Mouse (Mus musculus): ENCODE results near the gene Erich3.

Gene Erich3

DNA sequence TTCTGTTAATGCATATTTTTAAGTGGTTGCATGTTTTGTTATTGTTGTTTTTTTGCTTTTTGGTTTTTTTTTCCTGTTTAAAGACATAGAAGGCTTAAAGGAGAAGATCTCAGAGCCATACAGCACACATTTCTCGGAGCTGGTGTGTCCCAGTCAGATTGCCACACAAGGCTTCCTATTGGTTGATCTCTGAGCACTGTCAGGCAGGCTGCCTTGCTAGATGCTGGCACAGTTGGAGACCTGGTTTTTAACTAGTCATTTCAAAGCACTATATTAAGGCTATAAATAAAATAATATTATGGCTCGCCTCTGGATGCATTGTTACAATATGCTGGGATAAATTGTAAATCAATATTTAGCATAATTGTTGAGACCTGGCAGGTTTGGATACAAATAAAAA lies 18.9 kb downstream of the Erich3 start:
- DNase-seq = no peak

DNA sequence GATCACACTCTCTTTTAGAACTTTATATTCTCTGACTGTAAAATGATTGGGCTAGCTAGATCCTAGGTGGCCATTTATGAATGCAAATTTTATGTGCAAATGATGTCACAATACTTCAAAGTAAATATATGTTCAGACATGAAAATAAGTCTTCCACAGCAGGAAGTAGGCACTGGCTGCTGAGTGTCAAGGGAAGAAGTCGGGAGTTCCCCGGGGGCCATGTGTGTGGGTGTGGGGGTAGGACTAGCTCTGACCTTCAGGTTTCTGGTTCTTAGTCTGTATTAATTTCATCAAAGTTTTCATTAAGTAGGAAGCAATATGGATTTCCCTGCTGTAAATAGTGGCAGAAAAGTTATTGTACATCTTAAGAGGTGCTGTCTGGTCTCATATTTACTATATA lies 20.0 kb downstream of the Erich3 start:
- DNase-seq = no peak

DNA sequence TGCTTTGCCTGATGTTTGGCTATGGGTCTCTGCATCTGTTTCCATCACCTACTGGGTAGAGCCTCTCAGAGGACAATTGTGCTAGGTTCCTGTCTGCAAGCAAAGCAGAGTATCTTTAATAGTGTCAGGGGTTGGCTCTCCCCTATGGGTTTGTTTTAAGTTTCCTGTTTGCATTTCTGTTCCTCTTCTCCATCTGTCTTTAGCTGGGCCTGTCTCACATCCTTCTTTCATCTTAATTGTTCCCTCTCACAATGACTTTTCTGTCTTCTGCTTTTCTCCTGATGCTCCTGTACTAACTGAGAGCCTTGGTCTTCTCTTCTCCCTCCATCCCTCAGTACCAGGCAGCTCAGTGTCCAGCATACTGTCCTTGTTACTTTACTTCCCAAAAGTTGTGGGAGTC lies 26.6 kb downstream of the Erich3 start:
- no peak for DNase-seq

DNA sequence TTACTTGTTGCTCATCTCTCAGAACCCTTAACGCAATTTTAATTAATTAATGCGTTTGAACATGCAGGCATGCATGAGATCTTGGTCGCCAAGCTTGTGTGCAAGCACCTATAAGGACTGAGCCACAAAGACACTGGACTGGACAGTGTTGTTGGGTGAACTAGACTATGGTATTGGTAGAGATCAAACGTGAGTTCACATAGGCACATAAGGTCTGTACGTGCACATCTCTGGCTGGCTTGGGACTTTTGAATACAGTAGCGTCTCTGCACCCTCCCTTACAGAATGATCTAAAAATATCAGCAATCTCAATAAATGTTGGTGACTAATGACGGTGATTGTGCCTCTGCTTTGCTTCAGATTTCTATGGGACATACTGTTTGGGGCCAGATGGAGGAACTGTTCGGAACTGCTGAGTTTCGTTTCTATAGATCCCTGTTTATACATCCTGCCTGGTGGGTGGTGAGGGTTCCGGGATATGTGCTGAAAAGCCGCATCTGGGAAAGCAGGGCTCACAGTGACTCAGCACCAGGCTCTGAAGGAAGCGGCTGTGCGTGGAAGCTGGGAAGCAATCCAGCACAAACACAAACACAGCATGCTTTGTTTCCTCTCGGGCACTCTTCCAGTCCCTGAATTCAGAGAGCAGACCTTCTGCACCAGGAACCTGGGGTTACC lies 28.4 kb downstream of the Erich3 start:
- peak; percentile 77 to 82 for DNase-seq

DNA sequence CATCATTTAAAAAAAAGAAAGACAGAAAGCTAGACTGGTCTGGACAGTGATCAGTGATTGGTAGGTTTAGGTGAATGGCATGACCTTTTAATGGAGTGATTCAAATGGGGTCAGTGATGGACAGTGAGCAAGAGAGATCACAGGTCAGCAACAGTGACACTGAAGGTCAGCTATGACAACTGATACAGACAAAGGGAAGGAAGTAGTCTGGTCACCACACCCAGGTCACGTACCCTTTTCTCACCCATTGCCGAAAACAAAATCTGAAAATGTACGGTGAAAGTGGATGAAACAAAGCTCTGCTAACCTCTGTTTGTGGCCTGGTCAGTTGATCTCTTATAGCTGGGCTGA lies 28.9 kb downstream of the Erich3 start:
- no peak for DNase-seq

DNA sequence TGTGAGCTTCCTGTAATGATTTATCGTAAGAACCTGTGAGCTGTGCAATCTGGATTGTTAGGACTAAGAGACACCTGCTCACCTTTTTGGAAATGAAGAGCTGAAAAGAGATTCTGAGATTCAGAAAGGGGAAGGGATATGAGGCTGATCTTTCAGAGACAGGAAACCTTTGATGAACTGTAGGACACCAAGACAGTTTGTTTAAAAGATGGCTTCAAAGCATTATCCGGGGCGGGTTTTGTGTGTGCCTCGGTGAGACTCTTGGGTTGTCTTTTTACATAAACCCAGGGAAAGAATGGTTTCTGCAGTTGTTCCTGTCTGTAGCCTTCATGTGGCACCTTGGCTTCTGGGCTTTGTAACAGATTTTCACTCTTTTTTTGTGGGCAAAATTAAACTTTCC lies 30.2 kb downstream of the Erich3 start:
- no peak for DNase-seq

DNA sequence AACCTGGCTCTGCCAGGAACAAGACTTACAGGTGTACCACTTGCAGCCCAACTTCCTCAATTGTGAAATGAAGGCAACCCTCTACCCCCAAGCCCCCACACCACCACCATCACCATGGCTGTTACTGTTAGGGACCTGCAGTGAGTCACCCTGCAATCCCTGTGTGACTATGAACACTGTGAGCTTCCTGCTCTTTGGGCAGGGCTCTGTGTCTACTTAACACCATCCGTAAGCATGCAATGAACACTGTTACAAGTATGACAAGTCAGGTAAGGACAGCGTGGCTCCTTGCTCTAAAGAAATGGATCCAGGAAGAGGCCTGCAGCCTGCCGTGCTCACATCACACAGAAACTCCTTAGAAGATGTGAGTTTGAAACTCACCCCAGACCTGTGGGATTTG lies 33.0 kb downstream of the Erich3 start:
- no peak for DNase-seq

DNA sequence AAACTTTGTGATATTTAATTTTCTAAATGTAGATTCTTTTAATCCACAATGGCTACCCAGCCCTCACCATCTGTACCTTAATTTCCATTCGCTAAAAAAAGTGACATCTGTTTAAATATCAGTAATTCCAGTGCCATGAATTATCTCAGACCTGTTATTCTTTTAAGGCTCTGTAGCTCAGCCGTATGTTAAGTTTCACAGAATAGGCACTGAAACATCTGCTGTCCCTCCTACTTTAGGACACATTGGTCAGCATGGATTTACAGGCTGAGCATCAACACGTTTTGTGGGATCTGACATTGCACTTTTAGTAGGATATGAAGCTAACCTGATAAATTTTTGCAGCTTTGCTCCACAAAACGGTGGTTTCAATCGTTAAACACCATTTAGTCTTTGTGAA lies 35.2 kb downstream of the Erich3 start:
- no peak for DNase-seq

DNA sequence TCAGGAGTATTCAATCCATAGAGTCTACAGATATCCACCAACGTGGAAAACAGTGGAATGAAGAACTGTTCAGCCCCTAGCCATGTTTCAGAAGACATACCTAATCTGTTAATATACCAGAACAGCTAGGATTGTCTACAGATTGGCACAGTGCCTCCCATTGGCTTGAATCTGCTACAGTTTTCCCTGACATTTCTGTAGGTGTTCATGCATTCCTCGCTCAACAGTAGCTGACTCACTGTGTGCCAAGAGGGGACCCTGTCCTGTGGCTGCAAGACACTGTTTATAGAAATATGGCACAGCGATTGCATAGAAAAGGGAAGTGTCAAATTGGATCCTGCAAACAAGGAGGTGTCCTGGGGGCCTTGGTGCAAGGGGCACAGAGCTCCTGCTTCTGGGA lies 36.6 kb downstream of the Erich3 start:
- DNase-seq = no peak

DNA sequence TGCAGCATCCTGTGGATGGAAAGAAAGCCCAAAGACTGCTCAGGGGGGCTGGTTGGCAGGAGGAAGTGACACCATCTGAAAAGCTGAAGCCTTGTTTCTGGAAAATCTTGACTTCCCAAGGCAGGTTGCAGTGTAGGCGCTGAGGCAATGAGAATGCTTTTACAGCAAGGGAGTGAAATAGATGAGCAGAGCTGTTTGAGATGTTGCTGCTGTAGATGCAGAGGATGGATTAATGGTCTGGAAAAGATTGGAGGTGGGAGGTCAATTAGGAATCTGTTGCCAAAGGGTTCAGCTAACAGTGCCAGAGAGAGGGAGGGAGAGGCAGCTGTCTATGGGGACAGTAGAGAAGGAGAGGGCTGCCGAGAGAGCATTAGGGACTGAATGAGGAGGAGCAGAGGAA lies 37.1 kb downstream of the Erich3 start:
- no peak for DNase-seq

DNA sequence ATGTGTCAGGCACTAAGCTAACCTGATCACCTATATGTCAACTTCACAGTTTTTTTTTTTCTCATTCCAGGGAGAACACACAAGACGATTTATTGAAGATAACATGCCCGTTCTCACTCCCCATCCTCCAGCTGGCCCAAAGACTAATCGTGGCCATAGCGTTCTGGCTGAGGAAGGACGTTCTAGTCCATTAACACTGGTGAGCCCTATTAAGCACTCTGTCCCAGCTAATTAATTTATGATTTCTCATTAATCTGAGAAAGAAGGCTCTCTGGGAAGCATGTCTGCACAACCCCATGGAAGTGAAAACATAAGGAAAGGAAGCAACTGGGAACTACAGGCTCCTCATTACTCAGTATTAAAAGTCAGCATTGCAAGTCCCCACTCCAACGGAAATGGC lies 41.1 kb downstream of the Erich3 start:
- DNase-seq = no peak

DNA sequence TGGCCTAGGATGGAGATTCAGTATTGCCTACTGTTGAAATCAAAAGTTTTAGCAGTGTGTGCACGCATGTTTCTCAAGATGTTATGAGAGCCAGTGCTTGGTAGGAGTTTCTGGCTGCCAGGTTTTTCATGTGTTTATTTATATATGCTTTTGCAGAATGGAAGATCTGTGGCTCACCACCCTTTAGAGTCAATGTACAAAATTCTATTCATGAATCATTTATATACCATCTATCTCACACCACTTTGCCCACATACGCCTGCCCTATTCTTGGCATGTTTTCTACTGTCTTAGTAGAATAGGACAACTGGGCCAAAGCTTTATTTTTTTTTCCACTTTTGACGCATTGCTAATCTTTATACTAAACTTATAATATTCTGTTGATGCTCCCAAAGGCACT lies 44.5 kb downstream of the Erich3 start:
- no peak for DNase-seq

DNA sequence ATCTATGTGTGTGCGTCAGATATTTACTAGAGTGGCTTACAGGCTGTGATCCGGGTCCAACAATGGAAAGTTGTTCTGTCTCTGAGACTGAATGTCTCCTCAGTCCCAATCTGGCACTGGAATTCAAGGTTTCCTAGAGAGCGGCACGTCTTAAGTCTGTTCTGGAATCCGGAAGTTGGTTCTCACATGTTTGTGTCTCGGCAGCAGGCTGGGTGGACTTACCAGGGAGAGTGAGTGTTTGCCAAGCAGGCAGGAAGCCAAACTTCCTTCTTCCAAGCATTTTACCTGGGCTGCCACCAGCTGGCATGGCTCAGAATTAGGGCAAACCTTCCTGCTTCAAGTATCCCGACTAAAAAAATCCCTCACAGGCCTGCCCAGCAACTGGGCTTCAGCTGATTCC lies 59.5 kb downstream of the Erich3 start:
- peak; percentile 74 to 85 for DNase-seq

DNA sequence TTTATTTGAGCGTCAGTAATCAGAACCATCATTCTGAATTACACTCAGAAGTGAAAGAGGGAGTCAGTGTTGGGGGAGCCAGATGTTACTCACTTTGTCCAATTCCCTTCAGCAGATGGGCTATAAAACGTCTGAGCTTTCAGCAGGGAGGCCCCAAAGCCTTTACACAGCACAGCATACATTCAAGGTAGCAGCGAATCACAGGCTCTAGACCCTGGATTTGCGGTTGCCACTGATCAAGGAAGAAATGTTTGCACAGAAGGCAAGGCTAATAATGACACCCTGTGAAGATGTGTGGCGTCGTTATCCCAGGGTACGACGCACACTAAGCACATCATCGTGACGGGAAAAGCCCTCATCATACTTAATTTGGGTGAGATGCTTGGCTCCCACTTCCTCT lies 67.8 kb downstream of the Erich3 start:
- DNase-seq = no peak

DNA sequence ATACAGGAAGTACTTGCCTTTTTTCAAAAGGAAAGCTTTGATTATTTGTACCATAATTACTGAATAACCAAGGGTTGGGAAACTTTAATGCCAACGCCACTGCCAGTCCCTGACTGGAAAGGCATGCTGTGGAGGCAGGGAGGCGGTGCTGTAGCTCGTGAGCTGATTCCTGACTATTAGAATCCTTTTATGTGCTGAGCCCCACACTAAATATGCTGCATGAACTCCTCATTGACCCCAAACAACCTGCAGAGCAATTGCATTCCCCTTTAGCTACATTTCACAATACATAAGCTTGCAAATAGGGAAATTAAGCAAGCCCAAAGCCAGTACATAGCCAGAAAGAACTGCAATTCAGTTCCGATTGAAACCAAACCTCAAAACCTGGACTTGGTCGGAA lies 77.8 kb downstream of the Erich3 start:
- no peak for DNase-seq

DNA sequence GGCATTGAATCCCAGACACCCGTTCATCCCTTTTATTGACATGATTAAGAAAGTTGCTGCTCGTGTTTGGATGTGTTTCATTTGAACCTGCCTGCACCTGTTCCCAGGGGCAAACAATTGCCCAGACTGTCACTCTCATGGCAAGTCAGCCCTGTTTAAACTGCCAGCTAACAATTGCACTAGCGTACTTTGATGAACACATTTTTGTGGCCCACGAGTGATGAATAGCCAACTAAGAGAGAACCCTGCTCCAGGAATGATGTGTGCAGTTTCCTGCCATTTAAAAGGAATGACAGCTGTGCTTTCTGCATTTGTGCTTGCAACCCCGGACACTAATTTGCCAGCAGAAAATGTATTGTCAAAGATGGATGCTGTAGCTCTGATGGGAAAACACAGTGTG lies 79.3 kb downstream of the Erich3 start:
- DNase-seq = no peak

DNA sequence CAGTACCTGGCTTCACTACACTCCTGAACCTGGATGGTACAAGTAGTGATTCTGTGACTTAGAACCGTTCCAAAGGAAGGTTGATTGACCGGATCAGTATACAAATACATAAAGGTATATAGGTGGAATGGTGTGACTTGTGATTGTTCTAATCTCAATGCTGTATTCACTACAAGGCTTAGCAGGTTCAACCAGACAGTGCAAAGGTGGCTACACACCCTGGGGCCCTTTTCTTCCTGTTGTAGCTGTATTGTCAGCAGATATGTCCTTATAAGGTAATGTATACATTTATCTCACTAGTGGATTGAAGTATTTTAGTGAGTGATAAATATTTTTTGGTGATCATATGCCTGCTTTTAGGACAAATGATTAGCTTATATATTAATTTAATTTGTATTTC lies 80.7 kb downstream of the Erich3 start:
- DNase-seq = no peak

DNA sequence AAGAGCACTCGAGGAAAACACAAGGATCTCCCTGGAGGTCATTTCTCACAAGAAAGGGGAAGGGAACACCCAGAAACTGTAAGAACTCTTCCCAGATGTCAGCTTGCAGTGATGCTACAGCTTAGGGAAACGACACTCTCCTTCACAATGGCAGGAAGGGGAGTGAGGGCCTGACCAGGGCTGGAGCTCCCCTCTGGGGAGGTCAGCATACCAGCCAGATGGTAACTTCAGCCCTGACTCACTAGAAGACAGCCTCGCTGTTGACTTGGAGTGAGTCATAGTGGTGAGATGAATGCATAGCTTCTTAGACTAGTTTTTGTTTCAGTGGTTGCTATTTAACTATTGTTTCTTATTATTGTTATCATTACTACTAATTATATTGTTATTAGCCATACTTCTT lies 90.8 kb downstream of the Erich3 start:
- no peak for DNase-seq

DNA sequence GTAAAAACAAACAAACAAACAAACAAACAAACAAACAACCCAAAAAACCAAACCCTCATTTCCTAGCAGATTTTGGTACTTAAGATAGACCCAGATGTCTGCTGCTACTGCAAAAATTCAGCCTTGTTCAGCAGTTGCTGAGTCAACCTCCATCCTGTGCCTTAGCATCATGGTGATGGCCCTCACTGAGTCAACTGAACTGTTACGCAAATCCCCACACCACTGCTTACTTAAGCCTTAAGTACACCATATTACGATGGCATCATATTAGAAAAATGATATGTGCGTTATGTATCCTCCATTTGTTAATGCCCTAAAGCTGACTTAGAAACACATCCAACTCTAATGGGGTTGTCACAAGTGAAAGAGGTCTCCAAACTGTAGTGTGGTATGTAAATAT lies 91.6 kb downstream of the Erich3 start:
- no peak for DNase-seq

DNA sequence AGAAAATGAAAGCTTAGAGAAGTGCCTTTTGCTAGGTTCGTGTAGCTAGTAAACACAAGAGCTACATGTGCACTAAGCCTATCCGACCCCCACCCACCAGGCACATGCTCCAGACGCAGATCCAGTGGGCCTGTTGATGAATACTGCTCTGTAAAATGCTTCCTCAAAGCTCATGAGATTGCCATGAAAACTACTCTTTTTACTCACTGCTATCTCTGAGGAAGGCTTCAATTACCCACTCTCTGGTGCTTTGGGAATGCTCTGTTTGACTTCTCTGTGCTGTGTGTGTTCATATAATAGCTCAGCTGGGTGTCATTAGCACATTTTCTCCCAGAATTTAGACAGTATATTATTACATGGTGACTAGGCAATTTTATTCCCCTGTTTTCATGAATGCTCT lies 94.4 kb downstream of the Erich3 start:
- DNase-seq = no peak

DNA sequence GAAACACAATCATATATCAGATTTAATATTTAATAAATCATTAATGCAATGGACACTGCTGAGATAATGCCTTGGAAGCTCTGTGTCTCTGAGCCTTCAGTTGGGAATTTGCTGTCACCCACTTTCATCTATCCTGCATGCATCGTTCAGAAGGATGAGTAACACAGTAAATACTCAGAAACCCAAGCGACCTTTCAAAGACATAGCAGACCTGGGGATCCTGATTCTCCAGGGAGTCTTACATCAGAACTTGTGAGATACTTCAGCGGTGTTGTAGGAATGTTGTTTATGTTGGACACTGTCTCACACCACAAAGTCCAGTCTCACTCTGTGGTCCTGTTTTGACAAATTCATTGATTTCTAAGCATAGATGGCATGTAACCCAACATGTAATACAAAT lies 97.4 kb downstream of the Erich3 start:
- DNase-seq = no peak

DNA sequence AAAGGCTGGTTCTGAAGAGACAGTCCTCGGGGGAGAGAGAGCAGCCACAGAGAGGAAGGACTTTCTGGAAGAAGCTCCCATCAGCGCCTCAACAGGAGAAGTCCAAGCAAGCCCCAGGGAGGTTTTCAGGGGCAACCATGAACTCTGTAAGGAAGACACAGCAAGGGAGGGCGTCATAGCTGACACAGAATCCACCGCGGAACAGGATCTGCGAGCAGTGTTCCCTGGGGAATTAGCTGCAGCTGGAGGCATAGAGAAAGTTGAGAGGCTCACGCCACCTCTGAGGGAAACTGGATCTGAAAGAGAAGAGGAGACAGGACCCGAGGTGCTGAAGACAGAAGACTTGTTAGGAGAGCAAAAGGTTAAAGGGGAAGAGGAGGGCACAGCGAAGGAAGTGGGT lies 99.7 kb downstream of the Erich3 start:
- DNase-seq = no peak

DNA sequence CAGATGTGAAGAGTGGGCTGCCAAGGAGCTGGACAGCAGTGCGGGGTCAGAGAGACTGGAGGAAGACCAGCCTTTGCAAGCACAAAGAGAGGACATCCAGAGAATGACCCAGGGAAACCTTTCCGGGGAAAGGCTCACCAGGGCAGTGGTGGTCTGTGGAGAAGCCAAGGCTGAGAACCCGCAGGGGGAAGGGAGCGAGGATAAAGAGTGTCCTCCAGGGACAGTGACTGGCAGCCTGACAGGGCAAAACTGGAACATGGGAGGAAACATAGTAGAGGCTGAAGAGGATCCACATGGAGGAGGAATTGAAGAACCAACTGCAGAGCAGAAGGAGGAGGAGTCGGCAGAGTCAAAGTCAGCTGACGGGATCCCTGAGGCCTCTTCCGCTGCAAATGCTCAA lies 100.5 kb downstream of the Erich3 start:
- no peak for DNase-seq

DNA sequence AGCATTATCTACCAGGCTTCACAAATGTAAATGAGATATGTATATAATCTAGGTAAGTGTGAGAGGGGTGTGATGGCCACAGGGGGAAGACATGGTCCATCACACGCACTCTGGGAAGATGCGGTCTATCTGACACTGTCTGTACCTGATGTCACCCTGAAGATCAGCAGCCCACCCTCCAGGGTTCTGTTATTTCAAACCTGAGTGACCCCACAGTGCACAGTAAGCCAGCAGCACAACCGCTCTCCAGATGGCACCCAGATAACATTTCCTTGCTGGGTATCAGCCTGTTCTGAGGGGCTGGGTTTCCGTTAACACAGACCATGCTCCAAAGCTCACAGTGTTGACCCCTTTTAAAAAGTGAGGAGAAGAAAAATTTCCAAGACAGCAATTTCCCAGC lies 102.7 kb downstream of the Erich3 start:
- no peak for DNase-seq

DNA sequence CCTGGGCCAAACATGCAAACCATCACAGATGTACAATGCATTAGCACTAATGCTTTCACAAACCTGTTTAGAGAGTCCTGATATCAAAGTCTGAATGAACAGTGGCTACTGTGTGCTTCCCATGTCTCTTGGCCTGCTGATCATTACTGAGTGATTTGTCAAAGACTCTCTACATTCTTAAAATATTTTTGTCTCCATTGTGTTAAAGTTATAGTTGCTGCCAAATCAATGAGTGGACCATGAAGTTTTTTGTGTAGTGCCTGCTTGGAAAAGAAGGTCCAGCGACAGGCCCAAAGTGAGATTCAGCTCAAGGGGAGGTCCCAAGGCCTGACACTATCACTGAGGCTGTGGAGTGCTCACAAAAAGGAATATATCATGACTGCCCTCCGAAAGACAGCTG lies 108.0 kb downstream of the Erich3 start:
- DNase-seq = no peak
